ENCODE assay signal across 10 mouse cellular contexts in the genomic region with DNA sequence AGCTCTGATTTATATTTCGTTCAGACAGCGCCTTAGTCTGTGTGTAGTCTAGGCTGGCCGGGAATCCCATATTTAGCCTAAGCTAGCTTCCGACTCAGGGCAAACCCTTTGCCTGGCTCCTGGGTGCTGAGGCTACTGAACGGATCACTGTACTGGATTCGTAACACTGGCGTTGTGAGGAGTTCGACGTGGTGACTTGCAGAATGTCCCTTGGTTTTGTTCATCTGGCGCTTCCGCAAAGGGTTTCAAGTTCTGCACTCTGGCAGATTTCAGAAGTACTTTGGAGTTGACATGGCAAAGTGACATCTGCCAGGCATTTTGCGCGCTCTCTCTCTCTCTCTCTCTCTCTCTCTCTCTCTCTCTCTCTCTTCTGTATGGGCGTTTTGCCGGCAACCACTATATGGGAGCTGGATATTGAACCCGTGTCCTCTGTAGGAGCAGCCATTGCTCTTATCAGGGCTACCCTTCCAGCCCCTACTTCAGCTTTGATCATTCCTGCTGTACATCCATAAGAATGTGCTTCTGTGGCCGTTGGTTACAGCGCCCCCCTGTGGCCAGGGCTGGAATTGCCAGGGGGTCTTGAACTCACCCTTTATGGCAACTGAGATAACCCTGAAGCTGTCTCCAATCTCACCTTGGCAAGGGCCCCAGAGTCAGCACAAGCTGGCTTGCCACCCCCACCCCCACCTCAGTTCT. TPM values are rescaled to one million over a fixed set of nuclear protein-coding genes. Genes with fewer than 3 reads are reported as not detected.
DNase-seq lines count a peak whose midpoint lies in the region; ATAC-seq and TF ChIP-seq lines count a peak whose summit lies in the region.
"Had no signal": no experiment of that assay in that cellular context is flagged by ENCODE, and none has a peak within 500 bp of the region (broad histone marks: within the 10 kb centered on the region; RNA-seq: fewer than 3 reads in every experiment).

No protein-coding gene starts in this region.

- H3K9me3 ChIP-seq in kidney, embryonic 16.5 days (ENCODE audit: low read length) = no peaks in the 10 kb centered on the region
- no peaks in the 10 kb centered on the region for H3K9me3 ChIP-seq in E14TG2a.4 (ENCODE audit: low read length)
- no peaks in the 10 kb centered on the region for H3K9me3 ChIP-seq in limb, embryonic 11.5 days (ENCODE audit: control insufficient read depth, low read length)
- H3K9me3 ChIP-seq in forebrain, embryonic 11.5 days (ENCODE audit: control insufficient read depth, low read length) = no peaks in the 10 kb centered on the region
- H3K9me3 ChIP-seq: embryonic facial prominence, embryonic 15.5 days; limb, embryonic 13.5 days had no signal

- H3K9ac ChIP-seq in kidney, embryonic 16.5 days (replicated peaks; ENCODE audit: low read length) = no peak overlapping the region
- no peak overlapping the region for H3K9ac ChIP-seq in limb, embryonic 11.5 days (ENCODE audit: low read length)
- H3K9ac ChIP-seq in forebrain, embryonic 11.5 days (ENCODE audit: low read length) = no peak overlapping the region
- H3K9ac ChIP-seq: embryonic facial prominence, embryonic 15.5 days; limb, embryonic 13.5 days had no signal

- H3K27ac ChIP-seq in kidney, adult 2 months (ENCODE audit: insufficient read depth, low read depth, low read length) = no peak overlapping the region
- no peak overlapping the region for H3K27ac ChIP-seq in kidney, embryonic 16.5 days (ENCODE audit: low read length)
- H3K27ac ChIP-seq in limb, embryonic 11.5 days (replicated peaks; ENCODE audit: low read depth, low read length) = no peak overlapping the region
- no peak overlapping the region for H3K27ac ChIP-seq in forebrain, embryonic 11.5 days (ENCODE audit: low read depth, low read length)
- H3K27ac ChIP-seq: embryonic facial prominence, embryonic 15.5 days; limb, embryonic 13.5 days had no signal

- H3K36me3 ChIP-seq in kidney, adult 2 months (ENCODE audit: control insufficient read depth, insufficient read depth, low read length) = no peaks in the 10 kb centered on the region
- no peaks in the 10 kb centered on the region for H3K36me3 ChIP-seq in kidney, embryonic 16.5 days (ENCODE audit: insufficient read depth, low read length)
- H3K36me3 ChIP-seq in E14TG2a.4 (ENCODE audit: insufficient read depth, low read length) = no peaks in the 10 kb centered on the region
- no peaks in the 10 kb centered on the region for H3K36me3 ChIP-seq in limb, embryonic 11.5 days (ENCODE audit: control insufficient read depth, insufficient read depth, low read length)
- H3K36me3 ChIP-seq in forebrain, embryonic 11.5 days (ENCODE audit: control insufficient read depth, insufficient read depth, low read length) = no peaks in the 10 kb centered on the region
- H3K36me3 ChIP-seq: embryonic facial prominence, embryonic 15.5 days; limb, embryonic 13.5 days had no signal

- WGBS in kidney, adult 2 months = 88% methylated on average over 18 of the region's 18 CpGs
- 83% methylated on average over 18 of the region's 18 CpGs for whole genome bisulfite sequencing in kidney, embryonic 16.5 days
- WGBS in limb, embryonic 11.5 days = 84% methylated on average over 18 of the region's 18 CpGs
- WGBS in forebrain, embryonic 11.5 days = 85% methylated on average over 18 of the region's 18 CpGs

- ATAC-seq in kidney, embryonic 16.5 days (ENCODE audit: low FRiP score, low TSS enrichment) = no peak
- ATAC-seq in limb, embryonic 11.5 days (ENCODE audit: insufficient number of reproducible peaks, low FRiP score, low TSS enrichment, low read depth) = no peak
- no peak for ATAC-seq in forebrain, embryonic 11.5 days (replicated peaks; ENCODE audit: low FRiP score)

- TF ChIP-seq POLR2A in kidney, adult 2 months (IDR thresholded peaks at IDR 0.05; ENCODE audit: low read depth, low read length) = no peak

- peak; percentile 65 for TF ChIP-seq CTCF in kidney, adult 2 months (conservative IDR thresholded peaks at IDR 0.05; ENCODE audit: insufficient read depth, insufficient read length, low read depth, low read length)
- peak; percentile 95 for TF ChIP-seq CTCF in E14TG2a.4 (conservative IDR thresholded peaks at IDR 0.05; ENCODE audit: low read length)

- DNase-seq in kidney, adult 2 months = no peak
- peak; percentile 87 for DNase-seq in ZHBTc4 (ENCODE audit: low read depth, low spot score)
- DNase-seq in limb, embryonic 11.5 days (ENCODE audit: low spot score) = peak; percentile 60
- peak; percentile 60 for DNase-seq in testis, postnatal 14 days (ENCODE audit: low spot score)
- no peak for DNase-seq in forebrain, embryonic 11.5 days (ENCODE audit: low spot score)
- no peak for DNase-seq in yolk sac, embryonic 10.5 days (ENCODE audit: low spot score)

- no peak overlapping the region for H3K4me2 ChIP-seq in kidney, embryonic 16.5 days (replicated peaks; ENCODE audit: low read depth, low read length)
- no peak overlapping the region for H3K4me2 ChIP-seq in limb, embryonic 11.5 days (ENCODE audit: low read depth, severe bottlenecking)
- H3K4me2 ChIP-seq in forebrain, embryonic 11.5 days (ENCODE audit: low read depth, low read length, severe bottlenecking) = no peak overlapping the region
- H3K4me2 ChIP-seq: embryonic facial prominence, embryonic 15.5 days; limb, embryonic 13.5 days had no signal

- H3K4me3 ChIP-seq in kidney, adult 2 months (ENCODE audit: insufficient read depth, low read depth, low read length) = no peak overlapping the region
- no peak overlapping the region for H3K4me3 ChIP-seq in kidney, embryonic 16.5 days (ENCODE audit: low read length)
- no peak overlapping the region for H3K4me3 ChIP-seq in E14TG2a.4 (replicated peaks; ENCODE audit: low read length)
- H3K4me3 ChIP-seq in limb, embryonic 11.5 days (ENCODE audit: low read depth, low read length) = no peak overlapping the region
- no peak overlapping the region for H3K4me3 ChIP-seq in forebrain, embryonic 11.5 days (ENCODE audit: low read depth, low read length)
- H3K4me3 ChIP-seq: embryonic facial prominence, embryonic 15.5 days; limb, embryonic 13.5 days had no signal

- no peaks in the 10 kb centered on the region for H3K27me3 ChIP-seq in kidney, adult 2 months (replicated peaks; ENCODE audit: control insufficient read depth, insufficient read depth, low read length)
- H3K27me3 ChIP-seq in kidney, embryonic 16.5 days (ENCODE audit: insufficient read depth, low read length) = no peaks in the 10 kb centered on the region; the same call in 1 of the 2 replicates
- H3K27me3 ChIP-seq in E14TG2a.4 (ENCODE audit: insufficient read depth, low read length) = peaks cover 52% of the 10 kb centered on the region
- peaks cover 6% of the 10 kb centered on the region for H3K27me3 ChIP-seq in limb, embryonic 11.5 days (ENCODE audit: control insufficient read depth, insufficient read depth, low read length)
- peaks cover 29% of the 10 kb centered on the region for H3K27me3 ChIP-seq in forebrain, embryonic 11.5 days (ENCODE audit: control insufficient read depth, insufficient read depth, low read length)
- H3K27me3 ChIP-seq: embryonic facial prominence, embryonic 15.5 days had no signal

- no peaks in the 10 kb centered on the region for H3K4me1 ChIP-seq in kidney, adult 2 months (ENCODE audit: control insufficient read depth, insufficient read depth, low read length)
- H3K4me1 ChIP-seq in kidney, embryonic 16.5 days (ENCODE audit: insufficient read depth, low read length) = peaks cover 25% of the 10 kb centered on the region
- peaks cover 35% of the 10 kb centered on the region for H3K4me1 ChIP-seq in E14TG2a.4 (replicated peaks; ENCODE audit: low read depth, low read length)
- peaks cover 15% of the 10 kb centered on the region for H3K4me1 ChIP-seq in limb, embryonic 11.5 days (ENCODE audit: control insufficient read depth, insufficient read depth, low read length)
- H3K4me1 ChIP-seq in forebrain, embryonic 11.5 days (replicated peaks; ENCODE audit: control insufficient read depth, insufficient read depth, low read length) = peaks cover 14% of the 10 kb centered on the region; the same call in 1 of the 2 replicates

RNA-seq across cellular contexts. Expression of gene Gpr157, which starts 4.9 kb away (rescaled TPM):
- 0.76 and 1.2 TPM in 2 replicates for polyA plus RNA-seq in kidney, adult 2 months (2012; rRNA removed)
- 0.40 and 0.51 TPM in 2 replicates for polyA plus RNA-seq in kidney, embryonic 16.5 days (2015; fragmentation: Nextera tagmentation; extraction: Ambion mirVana)
- polyA plus RNA-seq in limb, embryonic 11.5 days (2014; fragmentation: Nextera tagmentation; extraction: Ambion mirVana) = 0.29 and 0.47 TPM in 2 replicates
- polyA plus RNA-seq in forebrain, embryonic 11.5 days (2014; fragmentation: Nextera tagmentation; extraction: Ambion mirVana) = 0.21 and 0.24 TPM in 2 replicates

RNA-seq across cellular contexts. Expression of gene Slc2a5, which starts 27.0 kb away (rescaled TPM):
- 181 and 266 TPM in 2 replicates for polyA plus RNA-seq in kidney, adult 2 months (2012; rRNA removed)
- polyA plus RNA-seq in kidney, embryonic 16.5 days (2015; fragmentation: Nextera tagmentation; extraction: Ambion mirVana) = 2.2 and 2.5 TPM in 2 replicates
- 1.1 and 1.8 TPM in 2 replicates for polyA plus RNA-seq in limb, embryonic 11.5 days (2014; fragmentation: Nextera tagmentation; extraction: Ambion mirVana)
- polyA plus RNA-seq in forebrain, embryonic 11.5 days (2014; fragmentation: Nextera tagmentation; extraction: Ambion mirVana) = 1.1 and 1.8 TPM in 2 replicates

RNA-seq across cellular contexts. Expression of gene Slc2a7, which starts 56.7 kb away (rescaled TPM):
- polyA plus RNA-seq in kidney, adult 2 months (2012; rRNA removed) = 0.64 and 1.3 TPM in 2 replicates
- not detected in 2 replicates for polyA plus RNA-seq in kidney, embryonic 16.5 days (2015; fragmentation: Nextera tagmentation; extraction: Ambion mirVana)
- not detected in 2 replicates for polyA plus RNA-seq in limb, embryonic 11.5 days (2014; fragmentation: Nextera tagmentation; extraction: Ambion mirVana)
- not detected in 2 replicates for polyA plus RNA-seq in forebrain, embryonic 11.5 days (2014; fragmentation: Nextera tagmentation; extraction: Ambion mirVana)
- polyA plus RNA-seq: embryonic facial prominence, embryonic 15.5 days; limb, embryonic 13.5 days had no signal

Comparison
In these comparisons a context has a peak if more than half of its experiments do, and no peak if none do; other contexts are left out.
1. RNA of gene Slc2a5, which starts 27.0 kb away (polyA plus RNA-seq): 181 to 266 TPM in kidney, adult 2 months; 2.2 to 2.5 TPM in kidney, embryonic 16.5 days, 1.1 to 1.8 TPM in limb, embryonic 11.5 days and 1.1 to 1.8 TPM in forebrain, embryonic 11.5 days; every median in the first group is over 10 times any median in the second.
2. DNase-seq: peak in ZHBTc4 (single experiment), limb, embryonic 11.5 days (single experiment) and testis, postnatal 14 days (single experiment); none in kidney, adult 2 months (single experiment), forebrain, embryonic 11.5 days (single experiment) and yolk sac, embryonic 10.5 days (single experiment).